Mouse (Mus musculus): ENCODE measurements around the gene Mast4. TPM values are rescaled to one million over a fixed set of nuclear protein-coding genes. Genes with fewer than 3 reads are reported as not detected.

The Mast4 gene
- polyA plus RNA-seq, 1 experiment from 2014 or later = 45.4 TPM

DNA sequence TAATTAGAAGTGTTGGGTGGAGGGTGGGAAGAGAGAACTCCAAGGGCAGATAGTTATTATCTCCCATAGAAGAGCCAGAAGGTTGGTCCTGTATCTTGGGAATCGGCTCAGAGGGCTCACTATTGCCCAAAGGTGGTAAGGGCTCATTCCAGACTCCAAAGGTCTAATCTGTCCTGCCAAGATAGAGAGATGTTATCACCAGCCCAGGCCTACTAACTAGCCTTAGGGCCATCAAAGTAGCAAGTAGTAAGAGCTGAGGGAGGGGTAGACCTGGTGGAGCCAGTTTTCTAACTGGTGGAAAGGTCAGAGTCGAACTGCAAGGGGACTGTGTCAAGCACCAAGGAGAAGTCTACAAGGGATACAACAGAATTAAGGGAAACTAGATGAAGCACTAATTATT is 470.2 kb downstream of the Mast4 start:
- Histone ChIP-seq H3K9ac (ENCODE audit: low read depth, low read length) (no peak overlapping the region), H3K9me3 (replicated peaks; ENCODE audit: control insufficient read depth, low read length) (no peaks in the 10 kb centered on the region), H3K4me1 (ENCODE audit: control insufficient read depth, insufficient read depth, low read length) (peaks cover 15% of the 10 kb centered on the region), H3K36me3 (ENCODE audit: control insufficient read depth, insufficient read depth, low read length) (no peaks in the 10 kb centered on the region), H3K27ac (ENCODE audit: low read depth, low read length) (no peak overlapping the region), H3K27me3 (ENCODE audit: control insufficient read depth, insufficient read depth, low read length) (no peaks in the 10 kb centered on the region), H3K4me2 (no peak overlapping the region), H3K4me3 (ENCODE audit: low read depth, low read length) (no peak overlapping the region)
- ATAC-seq (replicated peaks; ENCODE audit: insufficient number of reproducible peaks, low FRiP score, low TSS enrichment) = no peak
- 55% methylated on average over 2 of the region's 2 CpGs for WGBS (ENCODE audit: insufficient replicate concordance)

DNA sequence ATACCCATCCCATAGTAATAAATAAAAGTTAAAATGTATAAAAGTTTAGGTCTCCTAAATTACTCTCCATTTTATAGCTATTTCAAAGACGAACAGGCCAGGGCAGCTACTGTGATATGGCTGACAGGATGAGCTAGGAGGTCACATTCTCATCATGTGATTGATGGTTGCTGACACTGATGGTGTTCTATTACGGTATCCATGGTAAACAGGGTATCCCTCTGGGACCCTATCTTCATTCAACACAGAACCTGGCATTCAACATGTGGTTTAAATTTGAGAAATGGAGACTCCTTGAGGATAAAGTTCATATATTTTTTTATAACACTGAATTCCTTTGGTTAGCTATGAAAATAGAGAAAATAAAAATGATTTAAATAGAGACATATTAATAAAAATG is 471.3 kb downstream of the Mast4 start:
- H3K9me3 ChIP-seq (replicated peaks; ENCODE audit: control insufficient read depth, low read length) = no peaks in the 10 kb centered on the region
- no peak overlapping the region for H3K27ac ChIP-seq (ENCODE audit: low read depth, low read length)
- no peaks in the 10 kb centered on the region for H3K36me3 ChIP-seq (ENCODE audit: control insufficient read depth, insufficient read depth, low read length)
- no peaks in the 10 kb centered on the region for H3K27me3 ChIP-seq (ENCODE audit: control insufficient read depth, insufficient read depth, low read length)
- no peak overlapping the region for H3K9ac ChIP-seq (ENCODE audit: low read depth, low read length)
- ATAC-seq (replicated peaks; ENCODE audit: insufficient number of reproducible peaks, low FRiP score, low TSS enrichment) = no peak
- no peak overlapping the region for H3K4me2 ChIP-seq
- no peak overlapping the region for H3K4me3 ChIP-seq (ENCODE audit: low read depth, low read length)
- peaks cover 15% of the 10 kb centered on the region for H3K4me1 ChIP-seq (ENCODE audit: control insufficient read depth, insufficient read depth, low read length)
- WGBS (ENCODE audit: insufficient replicate concordance) = 61% methylated on average over 2 of the region's 2 CpGs

DNA sequence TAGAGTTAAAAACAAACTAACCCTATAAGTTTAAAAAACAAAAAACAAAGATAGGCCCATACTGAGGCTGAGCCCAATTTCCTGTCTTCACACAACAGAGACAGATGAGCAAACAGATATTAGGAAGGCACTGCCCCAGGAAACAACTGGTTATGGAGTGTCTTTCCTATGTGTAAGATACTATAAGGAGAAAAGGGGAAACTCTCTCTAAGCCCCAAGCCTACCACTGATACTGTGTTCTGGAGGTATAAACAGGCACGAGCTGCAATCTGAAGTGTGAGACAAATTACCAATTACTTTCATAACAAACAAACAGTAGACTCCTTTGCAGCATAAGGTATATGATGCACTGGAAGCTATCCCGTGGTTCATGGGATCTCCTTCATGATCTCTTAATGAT is 471.9 kb downstream of the Mast4 start:
- Histone ChIP-seq H3K27me3 (ENCODE audit: control insufficient read depth, insufficient read depth, low read length) (no peaks in the 10 kb centered on the region), H3K9ac (ENCODE audit: low read depth, low read length) (no peak overlapping the region), H3K4me3 (ENCODE audit: low read depth, low read length) (no peak overlapping the region), H3K27ac (ENCODE audit: low read depth, low read length) (no peak overlapping the region), H3K4me1 (ENCODE audit: control insufficient read depth, insufficient read depth, low read length) (peaks cover 16% of the 10 kb centered on the region), H3K9me3 (replicated peaks; ENCODE audit: control insufficient read depth, low read length) (no peaks in the 10 kb centered on the region), H3K4me2 (no peak overlapping the region), H3K36me3 (ENCODE audit: control insufficient read depth, insufficient read depth, low read length) (no peaks in the 10 kb centered on the region)
- ATAC-seq (replicated peaks; ENCODE audit: insufficient number of reproducible peaks, low FRiP score, low TSS enrichment) = no peak
- 58% methylated on average over 2 of the region's 2 CpGs for WGBS (ENCODE audit: insufficient replicate concordance)

DNA sequence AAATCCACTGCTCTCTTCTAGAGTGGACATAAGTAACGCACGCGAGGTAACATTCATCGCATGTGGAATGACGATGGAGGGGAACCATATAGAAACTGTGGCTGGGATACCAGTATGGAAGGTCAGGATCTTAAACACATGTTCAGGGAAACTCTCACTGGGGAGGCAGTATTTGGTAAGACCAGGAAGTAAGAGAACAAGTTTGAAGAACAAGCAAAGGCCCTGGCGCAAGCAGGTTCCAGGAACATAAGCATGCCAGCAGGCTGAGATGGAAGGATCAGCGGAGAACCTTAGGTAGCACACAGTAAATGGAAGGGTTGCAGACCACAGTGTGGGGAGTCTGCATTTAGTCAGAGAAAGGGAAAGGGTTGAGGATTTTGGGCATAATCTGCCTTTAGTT is 473.6 kb downstream of the Mast4 start:
- WGBS (ENCODE audit: insufficient replicate concordance) = 92% methylated on average over 7 of the region's 7 CpGs
- no peak overlapping the region for H3K4me2 ChIP-seq
- peaks cover 8% of the 10 kb centered on the region for H3K4me1 ChIP-seq (ENCODE audit: control insufficient read depth, insufficient read depth, low read length)
- H3K4me3 ChIP-seq (ENCODE audit: low read depth, low read length) = no peak overlapping the region
- ATAC-seq (replicated peaks; ENCODE audit: insufficient number of reproducible peaks, low FRiP score, low TSS enrichment) = no peak
- no peak overlapping the region for H3K27ac ChIP-seq (ENCODE audit: low read depth, low read length)
- H3K9ac ChIP-seq (ENCODE audit: low read depth, low read length) = no peak overlapping the region
- no peaks in the 10 kb centered on the region for H3K36me3 ChIP-seq (ENCODE audit: control insufficient read depth, insufficient read depth, low read length)
- no peaks in the 10 kb centered on the region for H3K9me3 ChIP-seq (replicated peaks; ENCODE audit: control insufficient read depth, low read length)
- no peaks in the 10 kb centered on the region for H3K27me3 ChIP-seq (ENCODE audit: control insufficient read depth, insufficient read depth, low read length)

DNA sequence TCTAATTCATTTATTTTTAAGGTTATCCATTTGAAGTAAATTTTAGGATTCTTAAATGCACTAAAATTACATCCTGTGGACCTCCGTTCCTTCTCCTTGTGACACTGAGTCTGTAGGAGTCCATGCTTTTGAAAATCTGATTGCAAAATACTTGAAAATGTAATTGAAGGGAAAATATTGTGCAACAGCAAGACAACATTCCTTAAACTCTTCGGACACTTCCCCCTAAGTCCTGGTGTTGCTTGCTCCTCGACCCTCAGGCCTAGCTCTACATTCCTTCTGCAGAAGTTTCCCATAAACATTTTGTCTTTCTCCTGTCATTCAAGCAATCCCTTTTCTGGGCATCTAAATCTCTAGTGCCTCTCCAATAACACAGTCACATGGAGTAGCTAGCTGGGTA is 474.2 kb downstream of the Mast4 start:
- no peak overlapping the region for H3K4me2 ChIP-seq
- no peak for ATAC-seq (replicated peaks; ENCODE audit: insufficient number of reproducible peaks, low FRiP score, low TSS enrichment)
- no peaks in the 10 kb centered on the region for H3K9me3 ChIP-seq (replicated peaks; ENCODE audit: control insufficient read depth, low read length)
- H3K27ac ChIP-seq (ENCODE audit: low read depth, low read length) = no peak overlapping the region
- H3K4me1 ChIP-seq (ENCODE audit: control insufficient read depth, insufficient read depth, low read length) = peaks cover 4% of the 10 kb centered on the region
- no peak overlapping the region for H3K4me3 ChIP-seq (ENCODE audit: low read depth, low read length)
- no peaks in the 10 kb centered on the region for H3K36me3 ChIP-seq (ENCODE audit: control insufficient read depth, insufficient read depth, low read length)
- no peak overlapping the region for H3K9ac ChIP-seq (ENCODE audit: low read depth, low read length)
- no peaks in the 10 kb centered on the region for H3K27me3 ChIP-seq (ENCODE audit: control insufficient read depth, insufficient read depth, low read length)
- WGBS (ENCODE audit: insufficient replicate concordance) = 63% methylated on average over 3 of the region's 3 CpGs

DNA sequence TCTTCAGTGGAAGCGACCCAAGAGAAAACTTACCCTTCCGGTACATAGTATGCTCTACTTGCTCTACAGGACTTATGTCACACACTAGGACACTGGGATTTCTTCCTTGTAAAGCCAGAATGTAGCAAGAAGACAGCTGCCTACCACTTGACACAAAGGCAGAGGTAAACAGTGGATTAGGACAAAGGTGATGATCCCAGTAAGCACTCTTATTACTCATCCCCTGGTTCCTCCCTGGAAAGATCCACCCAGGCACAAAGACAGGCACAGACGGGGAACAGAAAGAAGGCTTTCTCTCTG is 476.8 kb downstream of the Mast4 start:
- Histone ChIP-seq H3K36me3 (ENCODE audit: control insufficient read depth, insufficient read depth, low read length) (no peaks in the 10 kb centered on the region), H3K4me2 (no peak overlapping the region), H3K27me3 (ENCODE audit: control insufficient read depth, insufficient read depth, low read length) (no peaks in the 10 kb centered on the region), H3K9ac (ENCODE audit: low read depth, low read length) (no peak overlapping the region), H3K9me3 (replicated peaks; ENCODE audit: control insufficient read depth, low read length) (no peaks in the 10 kb centered on the region), H3K27ac (ENCODE audit: low read depth, low read length) (no peak overlapping the region), H3K4me3 (ENCODE audit: low read depth, low read length) (no peak overlapping the region), H3K4me1 (ENCODE audit: control insufficient read depth, insufficient read depth, low read length) (peaks cover 4% of the 10 kb centered on the region)
- ATAC-seq (replicated peaks; ENCODE audit: insufficient number of reproducible peaks, low FRiP score, low TSS enrichment) = no peak
- WGBS (ENCODE audit: insufficient replicate concordance) = 80% methylated on average over 3 of the region's 3 CpGs

DNA sequence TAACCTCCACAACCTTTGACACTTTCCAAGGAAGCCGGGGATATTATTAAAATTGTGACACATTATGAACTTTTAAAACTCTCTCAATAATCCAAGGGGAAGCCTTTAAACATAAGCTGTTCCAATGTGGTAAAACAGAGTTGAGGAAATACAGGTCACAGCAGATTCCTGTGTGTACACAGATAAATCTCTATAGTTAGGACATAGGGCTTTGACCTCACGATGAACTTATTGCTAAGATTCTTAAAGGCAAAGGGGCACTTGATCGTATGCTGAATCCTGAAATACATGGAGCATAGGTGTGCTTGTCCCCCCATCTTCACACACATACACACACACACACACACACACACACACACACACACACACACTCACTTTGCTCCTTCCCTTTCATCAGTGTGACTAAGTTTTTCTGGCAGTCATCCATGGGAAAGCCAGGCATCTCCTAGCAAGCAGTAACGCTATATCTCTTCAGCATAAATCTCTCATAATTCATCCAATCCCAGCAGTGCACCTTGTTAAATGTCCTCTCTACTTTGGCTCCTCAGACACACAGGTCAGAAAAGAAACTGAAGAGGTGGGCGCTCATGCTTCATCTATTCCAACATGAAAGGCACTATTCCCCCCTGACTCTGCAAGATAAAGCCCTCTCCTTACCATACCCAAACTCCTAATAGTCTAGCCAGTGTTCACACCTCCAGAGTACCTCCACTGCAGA is 477.3 kb downstream of the Mast4 start:
- no peaks in the 10 kb centered on the region for H3K9me3 ChIP-seq (replicated peaks; ENCODE audit: control insufficient read depth, low read length)
- H3K27me3 ChIP-seq (ENCODE audit: control insufficient read depth, insufficient read depth, low read length) = no peaks in the 10 kb centered on the region
- ATAC-seq (replicated peaks; ENCODE audit: insufficient number of reproducible peaks, low FRiP score, low TSS enrichment) = no peak
- H3K9ac ChIP-seq (ENCODE audit: low read depth, low read length) = no peak overlapping the region
- 65% methylated on average over 5 of the region's 5 CpGs for WGBS (ENCODE audit: insufficient replicate concordance)
- no peaks in the 10 kb centered on the region for H3K36me3 ChIP-seq (ENCODE audit: control insufficient read depth, insufficient read depth, low read length)
- no peak overlapping the region for H3K4me2 ChIP-seq
- H3K4me3 ChIP-seq (ENCODE audit: low read depth, low read length) = no peak overlapping the region
- no peak overlapping the region for H3K27ac ChIP-seq (ENCODE audit: low read depth, low read length)
- H3K4me1 ChIP-seq (ENCODE audit: control insufficient read depth, insufficient read depth, low read length) = peaks cover 4% of the 10 kb centered on the region

DNA sequence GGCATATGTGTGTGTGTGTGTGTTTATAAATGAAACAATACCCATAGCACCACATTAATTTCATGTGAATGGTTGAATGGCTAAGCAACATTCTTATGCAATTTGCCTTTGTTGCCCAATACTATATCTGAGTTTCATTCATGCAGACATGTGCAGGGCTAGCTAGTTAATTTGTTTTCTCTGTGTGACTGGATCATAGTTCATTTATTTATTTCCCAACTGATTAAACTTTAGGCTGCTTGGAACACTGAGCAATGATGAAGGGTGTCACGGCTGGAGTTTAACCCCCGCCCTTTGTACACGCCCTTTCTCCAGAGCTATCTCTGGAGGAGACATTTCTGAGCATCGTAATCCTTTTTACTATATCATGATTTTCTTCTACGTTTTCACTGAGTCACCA is 481.4 kb downstream of the Mast4 start:
- no peaks in the 10 kb centered on the region for H3K27me3 ChIP-seq (ENCODE audit: control insufficient read depth, insufficient read depth, low read length)
- H3K4me2 ChIP-seq = no peak overlapping the region
- no peaks in the 10 kb centered on the region for H3K36me3 ChIP-seq (ENCODE audit: control insufficient read depth, insufficient read depth, low read length)
- no peak overlapping the region for H3K9ac ChIP-seq (ENCODE audit: low read depth, low read length)
- ATAC-seq (replicated peaks; ENCODE audit: insufficient number of reproducible peaks, low FRiP score, low TSS enrichment) = no peak
- 89% methylated on average over 5 of the region's 5 CpGs for WGBS (ENCODE audit: insufficient replicate concordance)
- H3K4me1 ChIP-seq (ENCODE audit: control insufficient read depth, insufficient read depth, low read length) = peaks cover 4% of the 10 kb centered on the region; the same call in 1 of the 2 replicates
- no peak overlapping the region for H3K27ac ChIP-seq (ENCODE audit: low read depth, low read length)
- no peak overlapping the region for H3K4me3 ChIP-seq (ENCODE audit: low read depth, low read length)
- no peaks in the 10 kb centered on the region for H3K9me3 ChIP-seq (replicated peaks; ENCODE audit: control insufficient read depth, low read length)

DNA sequence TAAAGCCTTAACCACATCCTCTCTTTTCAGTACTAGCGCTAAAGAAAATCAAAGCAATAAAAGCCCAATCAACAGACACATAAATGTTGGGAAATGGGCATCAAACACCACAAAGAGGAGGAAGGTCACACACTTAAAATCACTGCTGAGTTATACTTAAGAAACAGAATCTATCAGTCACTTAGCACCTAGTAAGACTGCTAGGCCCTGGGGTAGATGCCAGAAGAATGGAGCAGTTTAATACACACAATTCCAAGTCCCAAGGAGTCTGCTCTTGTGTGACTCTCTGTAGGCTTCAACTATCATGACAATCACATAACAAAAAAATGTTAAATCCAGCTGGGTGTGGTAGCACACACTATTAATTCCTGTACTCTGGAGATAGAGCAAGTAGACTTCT is 483.0 kb downstream of the Mast4 start:
- H3K27me3 ChIP-seq (ENCODE audit: control insufficient read depth, insufficient read depth, low read length) = no peaks in the 10 kb centered on the region
- no peak for ATAC-seq (replicated peaks; ENCODE audit: insufficient number of reproducible peaks, low FRiP score, low TSS enrichment)
- H3K27ac ChIP-seq (ENCODE audit: low read depth, low read length) = no peak overlapping the region
- H3K4me2 ChIP-seq = no peak overlapping the region
- H3K9me3 ChIP-seq (replicated peaks; ENCODE audit: control insufficient read depth, low read length) = no peaks in the 10 kb centered on the region
- WGBS (ENCODE audit: insufficient replicate concordance) = 94% methylated on average over 1 of the region's 1 CpGs
- H3K4me1 ChIP-seq (ENCODE audit: control insufficient read depth, insufficient read depth, low read length) = no peaks in the 10 kb centered on the region
- H3K4me3 ChIP-seq (ENCODE audit: low read depth, low read length) = no peak overlapping the region
- H3K36me3 ChIP-seq (ENCODE audit: control insufficient read depth, insufficient read depth, low read length) = no peaks in the 10 kb centered on the region
- no peak overlapping the region for H3K9ac ChIP-seq (ENCODE audit: low read depth, low read length)
